Mouse (Mus musculus) right cerebral cortex, adult 18-20 months (tissue): ENCODE measurements at regions not wholly inside any gene's neighbourhood (a gene's known extent, or its start where the extent isn't known, plus 50 kb on each side); places are given as distances from the start of the nearest gene placed in this dataset.
A peak's percentile ranks its signal among the peaks of the same experiment; 100 is the strongest.

ENCODE experiments used
- DNase-seq: peaks from one replicate; pipeline ENCODE4 v3.0.0; 2022; ENCODE audit warnings: mixed read lengths

DNA sequence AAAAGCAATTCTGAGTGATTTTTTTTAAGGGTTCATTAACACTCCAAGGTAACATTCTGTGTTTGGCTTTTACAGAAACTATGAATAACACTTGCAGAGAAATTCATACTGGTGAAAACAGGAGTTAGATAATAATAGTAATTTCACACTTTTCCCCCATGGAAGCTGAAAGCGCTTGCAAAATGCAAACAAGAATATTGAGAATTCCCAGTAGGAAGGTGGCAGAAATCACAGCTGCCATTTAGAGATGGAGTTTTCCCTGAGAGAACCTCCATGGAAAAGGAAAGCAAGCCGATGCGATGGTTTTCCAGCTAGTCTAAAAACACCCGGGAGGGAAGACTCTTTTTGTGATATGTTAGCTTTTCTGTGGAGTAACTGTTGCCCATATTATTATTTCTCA, 174.1 kb upstream of the App start:
- peak; percentile 31 for DNase-seq

DNA sequence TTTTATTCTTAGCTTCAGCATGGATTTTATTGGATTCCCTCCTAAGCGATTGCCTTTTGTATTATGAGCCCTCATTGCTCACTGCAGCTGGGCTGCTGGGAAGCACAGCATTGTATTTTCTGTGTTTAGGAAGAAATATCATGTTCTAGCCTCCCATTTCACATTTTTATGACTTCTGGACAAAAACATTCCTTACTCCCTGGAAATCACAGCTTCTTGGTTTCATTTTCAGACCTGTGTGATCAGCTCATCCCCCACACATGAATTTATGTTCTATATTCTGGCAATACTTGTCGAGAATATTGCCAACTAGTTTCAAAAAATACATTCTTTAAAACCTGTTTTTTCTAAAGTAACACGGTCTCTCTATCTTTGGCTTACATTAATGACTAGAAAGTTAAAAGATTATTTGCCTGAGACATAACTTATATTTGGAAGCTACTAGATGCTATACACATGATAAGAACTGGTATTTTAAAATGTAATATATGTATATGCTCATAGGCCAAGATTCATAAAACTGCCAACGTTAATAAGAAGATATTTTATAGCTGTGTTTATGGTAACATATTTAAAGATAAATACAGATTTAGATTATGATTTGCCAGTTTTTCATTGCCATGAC, 163.0 kb upstream of the App start:
- no peak for DNase-seq

DNA sequence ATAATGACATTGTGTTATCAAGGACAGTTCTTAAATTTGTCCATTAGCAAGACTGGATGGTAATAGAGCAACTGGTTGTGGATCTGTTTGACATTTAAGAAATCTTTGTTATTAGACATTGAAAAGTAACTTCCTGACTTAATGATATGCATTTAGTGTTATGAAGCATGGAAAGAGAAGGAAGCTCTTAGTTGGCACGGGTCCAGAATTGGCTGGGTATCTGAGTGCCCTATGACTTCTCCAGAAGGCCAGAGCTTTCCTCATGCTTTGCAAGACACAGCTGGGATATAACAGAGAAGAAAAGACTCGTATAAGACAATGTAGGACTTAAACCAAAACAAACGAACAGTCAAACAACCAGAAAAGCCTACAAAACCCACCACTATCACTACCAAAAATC, 160.0 kb upstream of the App start:
- no peak for DNase-seq

DNA sequence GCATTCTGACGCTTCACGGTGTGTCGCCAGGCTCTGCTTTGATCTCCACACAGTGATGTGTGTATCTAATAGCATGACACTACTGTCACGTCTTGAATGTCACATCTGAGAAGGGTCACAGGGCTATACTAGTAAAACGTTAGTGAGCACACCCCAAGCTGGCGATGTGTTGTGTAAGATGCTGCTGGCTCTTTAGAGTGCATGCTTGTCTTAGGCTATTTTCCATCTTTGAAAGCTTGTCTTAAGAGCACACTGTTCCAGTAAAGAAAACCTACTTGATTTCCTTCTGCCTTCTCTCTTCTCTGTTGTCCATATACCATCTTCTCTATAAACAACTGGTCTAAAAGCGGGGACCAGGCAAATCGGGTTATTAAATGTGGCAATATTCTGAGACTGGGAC, 138.5 kb upstream of the App start:
- DNase-seq, result no peak

DNA sequence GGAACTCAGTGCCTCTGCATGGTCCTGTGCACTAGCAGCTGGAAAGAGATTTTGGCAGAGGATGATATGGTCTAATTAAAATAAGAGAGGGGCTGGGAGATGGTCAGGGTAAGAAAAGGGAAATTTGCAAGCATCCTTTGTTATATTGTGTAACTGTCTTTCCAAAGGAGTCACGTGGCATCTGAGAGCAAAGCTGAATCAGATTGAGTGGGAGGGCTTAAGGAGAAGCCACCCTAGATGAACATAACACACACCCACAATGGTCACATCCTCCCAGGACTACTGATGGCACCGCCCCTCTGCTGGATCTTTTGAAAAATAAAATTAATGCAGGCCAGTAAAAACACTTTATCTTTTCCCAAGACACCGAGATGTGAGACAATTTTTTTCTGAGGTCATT, 135.9 kb upstream of the App start:
- DNase-seq, result no peak

DNA sequence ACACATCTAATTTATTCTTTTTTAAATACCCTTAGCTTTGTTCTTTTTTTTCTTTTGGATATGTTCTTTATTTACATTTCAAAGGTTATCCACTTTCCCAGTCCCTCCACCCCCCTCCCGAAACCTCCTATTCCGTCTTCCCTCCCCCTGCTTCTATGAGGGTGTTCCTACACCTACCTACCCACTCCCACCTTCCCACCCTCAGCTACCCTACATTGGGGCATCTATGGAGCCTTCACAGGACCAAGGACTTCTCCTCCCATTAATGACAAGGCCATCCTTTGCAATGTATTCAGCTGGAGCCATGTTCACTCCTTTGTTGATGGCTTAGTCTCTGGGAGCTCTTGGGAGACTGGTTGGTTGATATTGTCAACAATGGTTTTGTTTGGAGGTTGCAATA, 134.9 kb upstream of the App start:
- no peak for DNase-seq

DNA sequence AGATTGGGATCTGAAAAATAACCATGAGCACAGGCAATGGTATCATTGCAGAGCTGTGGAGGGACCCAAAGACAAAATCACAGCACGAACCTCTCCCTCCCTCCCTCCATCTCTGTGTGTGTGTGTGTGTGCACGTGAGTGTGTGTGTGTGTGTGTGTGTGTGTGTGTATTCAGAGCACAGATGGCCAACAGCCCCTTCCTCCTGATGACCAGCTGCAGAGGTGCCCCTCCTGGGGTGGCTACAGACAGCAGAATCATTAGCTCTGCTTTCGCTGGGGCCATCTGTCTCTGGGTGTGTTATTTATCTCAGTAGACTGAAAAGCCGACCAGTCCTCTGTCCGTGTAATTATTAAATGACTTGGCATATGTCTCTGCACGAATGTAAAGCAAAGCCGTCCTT, 134.4 kb upstream of the App start:
- no peak for DNase-seq

DNA sequence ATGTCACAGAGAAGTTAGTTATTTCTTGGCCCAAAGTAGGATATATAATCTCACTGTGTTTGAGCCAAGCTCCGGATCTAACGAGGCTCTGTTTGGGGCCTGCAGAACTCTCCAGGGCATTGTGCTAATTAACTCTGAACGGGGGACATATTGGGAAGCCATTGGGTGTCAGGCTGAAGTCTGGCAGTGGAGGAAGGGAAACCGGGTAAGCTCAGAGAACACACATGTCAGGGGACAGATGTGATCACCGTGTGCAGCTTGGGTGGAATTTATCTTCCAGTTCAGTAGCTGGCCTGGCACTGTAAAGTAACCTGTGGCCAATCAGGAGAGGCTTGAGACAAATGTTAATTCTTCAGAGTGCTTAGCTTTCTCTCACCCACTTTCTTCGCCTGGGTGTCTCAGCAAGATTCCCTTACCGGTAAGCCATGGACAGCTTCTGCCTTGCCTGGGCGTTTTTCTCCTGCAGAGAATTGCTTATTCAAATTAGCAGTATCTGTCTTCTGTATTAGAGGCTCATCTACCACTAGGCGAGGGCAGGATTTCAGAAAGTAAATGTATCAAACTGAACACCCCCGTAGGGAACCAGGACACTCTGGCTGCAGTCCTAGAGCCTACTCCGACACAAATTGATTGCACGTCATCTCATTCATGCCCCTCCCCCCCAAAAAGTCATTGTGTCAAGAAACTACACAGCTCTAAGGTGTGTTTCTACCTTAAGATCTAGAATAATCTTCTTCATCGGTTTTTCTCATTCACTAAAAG, 126.7 kb upstream of the App start:
- no peak for DNase-seq

DNA sequence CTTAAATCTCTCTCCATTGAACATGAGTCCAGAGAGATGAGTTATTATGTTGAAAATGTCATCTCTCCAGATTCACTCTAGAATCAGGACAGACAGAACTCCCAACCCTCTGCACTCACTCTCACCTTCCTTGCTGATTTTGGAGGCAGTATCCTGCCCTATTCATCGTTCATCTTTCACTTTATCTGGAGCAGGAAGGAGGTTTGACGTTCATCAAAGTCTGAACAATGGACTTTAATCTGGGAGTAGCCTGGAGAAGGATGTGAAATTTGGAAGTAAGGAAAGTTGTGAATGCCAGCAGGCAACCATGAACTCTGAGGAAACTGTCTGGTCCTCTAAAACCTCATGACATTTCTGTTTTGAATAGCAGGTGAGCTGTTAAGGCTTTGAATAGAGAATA, 125.0 kb upstream of the App start:
- no peak for DNase-seq

DNA sequence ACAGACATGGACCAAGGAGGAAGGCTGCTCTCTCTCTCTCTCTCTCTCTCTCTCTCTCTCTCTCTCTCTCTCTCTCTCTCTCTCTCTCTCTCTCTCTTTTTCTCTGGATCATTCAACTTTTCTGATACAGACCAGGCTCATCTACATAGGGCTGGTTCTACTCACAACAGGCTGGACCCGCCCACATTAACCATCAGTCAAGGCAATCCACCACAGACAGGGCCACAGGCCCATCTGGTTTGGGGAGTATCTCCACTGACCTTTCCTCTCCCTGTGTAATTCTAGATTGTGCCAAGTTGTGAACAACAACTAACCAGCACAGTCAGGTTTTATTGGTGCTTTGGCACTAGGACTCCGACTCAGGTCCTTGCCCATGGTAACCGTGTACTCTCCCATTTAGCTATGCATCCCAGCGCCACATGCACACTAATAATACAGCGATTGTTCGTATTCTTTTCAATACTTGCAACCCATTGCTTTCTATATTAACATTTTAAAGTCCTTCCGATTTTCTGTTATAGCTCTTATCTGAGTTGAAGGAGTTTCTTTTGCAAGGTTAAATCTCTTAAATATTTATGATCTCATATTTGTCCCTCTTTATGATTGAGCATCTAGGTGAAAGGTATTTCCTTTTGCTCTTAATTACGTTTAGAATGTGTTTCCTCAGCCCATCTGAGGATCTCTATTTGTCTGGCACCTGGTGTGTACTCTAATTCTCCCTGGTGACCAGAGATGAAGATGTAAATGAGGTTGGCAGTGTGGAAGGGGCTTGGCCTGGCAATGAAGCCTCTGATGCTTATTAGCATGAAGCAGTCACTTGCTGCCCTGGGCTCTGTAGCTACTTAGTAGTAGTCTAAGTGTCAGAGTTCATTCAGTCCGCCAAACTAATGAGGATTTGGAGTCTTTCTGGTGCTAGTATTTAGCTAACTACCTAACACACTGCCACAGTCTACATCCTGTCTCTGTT, 117.7 kb upstream of the App start:
- no peak for DNase-seq

DNA sequence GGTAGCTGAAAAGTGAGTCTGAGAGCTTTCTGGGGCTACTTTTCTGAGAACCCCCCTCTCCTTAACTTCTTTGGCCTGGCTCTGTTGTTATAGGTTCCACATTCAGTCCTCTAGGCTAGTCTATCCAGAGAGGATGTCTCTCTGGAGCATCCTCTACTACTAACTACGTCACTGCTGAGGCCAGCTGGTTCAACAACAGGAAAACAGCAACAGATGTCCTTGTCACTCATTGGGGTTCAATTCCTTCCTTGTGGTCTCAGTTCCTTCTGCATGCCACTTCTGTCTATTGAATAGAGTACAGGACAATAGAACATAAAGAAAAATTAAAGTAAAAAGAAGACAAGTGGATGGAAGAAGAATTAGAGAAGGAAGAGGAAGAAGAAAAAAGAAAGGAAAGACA, 104.3 kb upstream of the App start:
- no peak for DNase-seq

DNA sequence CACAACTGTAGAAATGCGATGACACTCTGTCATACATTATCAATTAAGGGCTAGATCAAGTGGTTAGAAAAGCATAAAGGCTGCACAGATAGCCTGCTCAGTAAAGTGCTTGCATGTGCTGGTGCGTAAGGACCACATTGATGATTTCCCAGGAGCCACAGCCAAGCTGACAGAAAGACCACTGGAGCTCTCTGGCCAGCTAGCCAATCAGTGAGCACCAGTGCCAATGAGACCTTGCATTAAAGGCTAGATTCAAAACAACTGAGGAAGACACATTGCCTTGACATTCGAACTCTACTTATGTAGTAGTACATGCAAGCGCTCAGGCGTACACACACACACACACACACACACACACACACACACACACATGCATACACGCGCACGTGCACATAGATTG, 96.1 kb upstream of the App start:
- DNase-seq, result no peak

DNA sequence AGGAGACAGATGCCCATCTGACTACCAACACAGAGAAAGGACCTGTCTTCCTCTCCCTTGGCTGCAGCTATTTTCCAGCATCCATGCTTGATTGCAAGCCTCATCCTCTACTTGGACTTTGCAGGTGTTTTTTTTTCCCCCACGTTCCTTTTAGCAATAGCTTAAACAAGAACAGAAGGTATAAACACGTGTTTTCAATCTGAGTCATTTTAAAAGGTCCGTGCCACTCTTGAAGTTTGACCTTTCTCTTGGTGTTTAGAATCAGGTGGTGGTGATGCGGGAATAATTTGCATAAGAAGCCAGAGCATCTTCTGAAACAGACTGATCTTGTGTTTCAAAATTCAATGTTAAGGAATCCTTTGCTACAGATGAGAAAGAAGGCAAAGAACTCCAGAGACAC, 86.3 kb upstream of the App start:
- no peak for DNase-seq

DNA sequence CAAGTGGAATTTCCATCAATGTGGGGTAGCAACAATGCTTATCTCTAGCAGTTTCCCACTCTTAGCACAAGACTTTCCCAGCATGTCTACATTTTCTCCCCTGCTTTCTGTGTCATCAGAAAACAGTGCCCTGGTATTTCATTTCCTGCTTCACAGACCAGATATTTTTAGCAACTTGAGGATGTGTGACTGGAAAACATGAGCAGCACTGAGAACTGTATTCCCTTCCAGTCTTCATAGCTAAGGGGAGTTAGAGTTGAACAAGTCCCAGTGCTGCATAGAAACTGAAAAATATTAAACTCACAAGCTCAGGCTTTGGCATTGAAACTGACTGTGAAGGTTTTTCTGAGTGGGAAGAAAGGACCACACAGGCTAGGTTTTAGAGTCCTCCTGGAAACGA, 73.7 kb upstream of the App start:
- no peak for DNase-seq

DNA sequence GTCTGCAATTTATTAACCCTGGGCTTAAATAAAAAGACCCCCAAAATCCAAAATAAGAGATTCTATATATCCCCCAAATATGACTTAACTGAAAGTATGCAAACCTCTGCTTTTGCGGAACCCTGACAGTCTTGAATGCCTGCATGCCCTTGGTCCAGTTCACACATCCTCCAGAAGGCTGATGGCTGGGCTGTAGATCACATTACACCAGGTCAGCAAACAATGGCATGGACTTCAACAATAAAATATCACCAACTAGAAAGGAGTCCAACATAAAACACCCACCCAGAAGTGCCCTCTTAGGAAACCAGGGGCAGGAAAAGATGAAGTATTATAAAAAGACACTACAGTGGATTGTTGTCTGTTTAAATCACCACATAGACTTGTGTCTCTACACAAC, 59.5 kb upstream of the App start:
- no peak for DNase-seq

DNA sequence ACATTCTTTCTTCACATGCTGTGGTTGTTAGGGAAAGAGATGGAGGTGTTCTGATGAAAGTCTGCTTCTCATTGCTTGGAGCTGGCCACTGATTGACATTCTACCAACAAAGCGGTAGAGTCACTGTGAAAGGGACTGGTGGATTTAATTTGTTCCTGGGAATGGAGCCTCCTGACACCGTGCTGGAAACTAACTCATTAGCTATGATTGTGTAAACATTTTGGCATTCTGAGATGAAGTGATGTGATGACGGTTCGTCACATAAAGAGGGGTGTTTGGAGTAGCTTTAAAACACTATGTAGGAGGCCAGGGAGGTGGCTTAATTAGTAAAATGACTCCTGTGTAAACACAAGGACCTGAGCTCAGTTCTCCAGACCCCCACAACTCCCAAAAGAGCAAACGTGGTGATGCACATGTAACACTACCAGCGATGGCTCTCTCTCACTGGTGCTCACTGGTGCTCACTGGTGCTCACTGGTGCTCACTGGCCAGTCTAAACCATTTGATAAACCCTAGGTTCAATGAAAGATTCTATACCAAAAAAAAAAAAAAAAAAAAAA, 58.4 kb upstream of the App start:
- no peak for DNase-seq

DNA sequence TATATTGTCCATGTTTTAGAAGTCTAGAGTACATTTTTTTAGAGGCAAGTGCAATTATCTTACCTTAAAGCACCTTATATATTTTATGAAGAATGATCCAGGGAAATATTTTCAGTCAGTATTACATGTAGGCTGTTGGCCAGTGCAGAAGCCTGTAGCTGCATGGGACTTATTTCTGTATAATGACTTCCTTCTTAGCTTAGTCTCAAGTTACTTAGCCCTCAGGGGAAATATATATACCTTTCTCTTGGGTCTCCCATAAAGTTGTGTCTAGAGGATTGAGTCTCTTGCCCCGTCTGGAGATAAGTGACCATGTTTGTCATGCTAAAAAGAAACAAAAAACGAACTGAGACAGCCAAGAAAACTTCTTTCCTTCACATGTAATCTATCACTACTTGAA, 57.8 kb upstream of the App start:
- no peak for DNase-seq

DNA sequence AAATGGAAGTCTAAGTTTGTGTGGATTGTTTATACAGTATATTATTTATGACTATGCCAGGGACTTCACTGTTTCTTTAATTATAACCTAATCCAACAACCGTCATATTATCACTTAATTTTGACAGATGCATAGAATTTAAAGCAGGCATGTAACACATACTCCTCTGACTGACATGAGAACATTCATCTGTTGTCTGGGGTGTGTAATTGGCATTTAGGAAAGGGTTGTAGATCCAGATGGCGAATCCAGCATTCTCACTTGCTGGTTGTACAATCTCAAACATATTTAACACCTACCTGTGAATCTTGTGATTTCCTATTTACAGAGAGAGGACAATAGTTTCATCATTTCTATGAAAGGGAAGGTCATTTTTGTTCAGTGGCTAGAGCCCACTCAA, 50.8 kb upstream of the App start:
- no peak for DNase-seq
